Mouse (Mus musculus) megakaryocyte, embryonic 14.5 days (primary cell): ENCODE data around the gene Snx17.

ENCODE experiments used
- FLI1 ChIP-seq: IDR thresholded peaks from 2 replicates; pipeline ENCODE4 v1.6.1; 2012; ENCODE audit warnings: low read length, inconsistent platforms, mixed read lengths
- GATA1 ChIP-seq: IDR thresholded peaks from 3 replicates; pipeline ENCODE4 v1.6.1; 2012; ENCODE audit warnings: mixed read lengths, low read length, inconsistent platforms, borderline replicate concordance

DNA sequence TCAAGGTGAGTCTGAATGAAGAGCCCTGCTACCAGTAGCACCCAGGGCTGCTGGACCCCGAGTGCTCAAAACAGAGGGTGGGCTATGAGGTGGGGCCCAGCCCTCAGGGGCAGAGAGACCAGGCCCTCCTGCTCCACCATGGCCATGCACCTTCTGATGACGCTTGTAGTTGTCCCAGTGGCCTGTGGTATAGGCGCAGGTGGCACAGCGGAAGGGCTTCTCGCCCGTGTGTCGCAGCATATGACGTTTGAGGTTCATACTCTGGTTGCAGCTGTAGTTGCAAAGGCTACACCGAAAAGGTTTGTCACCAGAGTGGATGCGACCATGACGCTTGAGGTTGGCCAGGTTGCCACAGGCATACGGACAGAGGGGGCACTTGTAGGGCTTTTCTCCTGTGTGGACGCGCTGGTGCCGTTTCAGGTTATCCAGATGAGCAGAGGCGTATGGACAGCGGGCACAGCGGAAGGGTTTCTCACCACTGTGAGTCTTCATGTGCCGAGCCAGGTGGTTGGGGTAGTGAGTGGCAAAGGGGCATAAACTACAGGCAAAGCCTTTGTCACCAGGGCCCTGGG is 6.4 kb downstream of the Snx17 start:
- TF ChIP-seq GATA1 (no peak), FLI1 (no peak)
